Mouse (Mus musculus) heart, embryonic 10.5 days (tissue): ENCODE measurements around the gene Tex261. TPM values are rescaled to one million over a fixed set of nuclear protein-coding genes. Genes with fewer than 3 reads are reported as not detected.
A peak's percentile ranks its signal among the peaks of the same experiment; 100 is the strongest.

Experiments used
- DNase-seq: peaks from one replicate; pipeline ENCODE4 v3.0.0-alpha.2; 2017; ENCODE audit warnings: low spot score
- H3K27ac ChIP-seq: fragments of 300-500 bp; sonication (generic); 2 replicates; pipeline ENCODE4 v1.5.1; 2016; ENCODE audit warnings: mild to moderate bottlenecking
- H3K27me3 ChIP-seq: fragments of 300-500 bp; sonication (generic); 2 replicates; pipeline ENCODE4 v1.6.1; 2016; ENCODE audit warnings: mild to moderate bottlenecking; ENCODE audit not compliant: poor library complexity, insufficient read depth, severe bottlenecking
- H3K36me3 ChIP-seq: fragments of 300-500 bp; sonication (generic); 2 replicates; pipeline ENCODE4 v1.6.1; 2016; ENCODE audit warnings: mild to moderate bottlenecking, moderate library complexity
- H3K4me1 ChIP-seq: fragments of 300-500 bp; sonication (generic); 2 replicates; pipeline ENCODE4 v1.6.1; 2016; ENCODE audit warnings: mild to moderate bottlenecking
- H3K4me3 ChIP-seq: fragments of 300-500 bp; sonication (generic); 2 replicates; pipeline ENCODE4 v1.5.1; 2016; ENCODE audit warnings: mild to moderate bottlenecking, moderate library complexity
- H3K9me3 ChIP-seq: fragments of 300-500 bp; sonication (generic); 2 replicates; pipeline ENCODE4 v1.6.1; 2016; ENCODE audit warnings: mild to moderate bottlenecking, moderate library complexity
- WGBS: fragments of 180-500 bp; shearing (Covaris S2); methylation state at CpG from one replicate; pipeline ENCODE4 v1.1.7; 2016; 5-methylcytosine and 5-hydroxymethylcytosine counted together
- polyA plus RNA-seq: library from polyadenylated mRNA; unstranded; fragments of >200 nt; fragmentation: Nextera tagmentation; extraction: Ambion mirVana; gene quantifications from 2 replicates; pipeline ENCODE4 v1.2.1, GENCODE M21; 2016

Gene Tex261
- polyA plus RNA-seq, 1 experiment from 2014 or later: 88.7 TPM

- peaks cover 8% of the 10 kb centered on the region for H3K4me1 ChIP-seq
- H3K4me3 ChIP-seq: no peak overlapping the region
- H3K9me3 ChIP-seq: no peaks in the 10 kb centered on the region
- no peak for DNase-seq
- H3K36me3 ChIP-seq: no peaks in the 10 kb centered on the region
- WGBS: 70% methylated on average over 3 of the region's 3 CpGs
- peaks cover 9% of the 10 kb centered on the region; the same call in 1 of the 2 replicates for H3K27me3 ChIP-seq
- H3K27ac ChIP-seq: no peak overlapping the region
Observed at GRCm38 (mm10) chr6:83786426-83786825, 10.8 kb upstream of the Tex261 start.

GRCm38 (mm10) chr6:83779026-83779425, 3.4 kb upstream of the Tex261 start:
- H3K9me3 ChIP-seq: no peaks in the 10 kb centered on the region
- H3K36me3 ChIP-seq: no peaks in the 10 kb centered on the region
- peaks cover 10% of the 10 kb centered on the region for H3K4me1 ChIP-seq
- no peak overlapping the region for H3K4me3 ChIP-seq
- WGBS: 6% methylated on average over 5 of the region's 5 CpGs
- no peak overlapping the region for H3K27ac ChIP-seq
- H3K27me3 ChIP-seq: no peaks in the 10 kb centered on the region
- DNase-seq: no peak

GRCm38 (mm10) chr6:83778306-83778705, 2.7 kb upstream of the Tex261 start:
- no peak for DNase-seq
- peaks cover 3% of the 10 kb centered on the region for H3K36me3 ChIP-seq
- H3K4me1 ChIP-seq: peaks cover 11% of the 10 kb centered on the region
- WGBS: 84% methylated on average over 7 of the region's 7 CpGs
- no peaks in the 10 kb centered on the region for H3K27me3 ChIP-seq
- H3K9me3 ChIP-seq: no peaks in the 10 kb centered on the region
- no peak overlapping the region for H3K4me3 ChIP-seq
- no peak overlapping the region for H3K27ac ChIP-seq

GRCm38 (mm10) chr6:83774781-83775563, 641 bp downstream of the Tex261 start:
- H3K27me3 ChIP-seq: no peaks in the 10 kb centered on the region
- H3K9me3 ChIP-seq: no peaks in the 10 kb centered on the region
- peaks cover 35% of the 10 kb centered on the region for H3K36me3 ChIP-seq
- H3K4me1 ChIP-seq: peaks cover 11% of the 10 kb centered on the region
- DNase-seq: no peak
- peak overlapping the region; percentile 95 for H3K27ac ChIP-seq
- peak overlapping the region; percentile 96 for H3K4me3 ChIP-seq
- WGBS: 1% methylated on average over 14 of the region's 14 CpGs

GRCm38 (mm10) chr6:83774126-83774525, 1.5 kb downstream of the Tex261 start:
- Histone ChIP-seq H3K4me1 (peaks cover 11% of the 10 kb centered on the region), H3K9me3 (no peaks in the 10 kb centered on the region), H3K36me3 (peaks cover 44% of the 10 kb centered on the region), H3K4me3 (peak overlapping the region; percentile 96), H3K27ac (peak overlapping the region; percentile 95; the same call in 1 of the 2 replicates), H3K27me3 (no peaks in the 10 kb centered on the region)
- DNase-seq: no peak
- 65% methylated on average over 9 of the region's 9 CpGs for WGBS

- Histone ChIP-seq H3K9me3 (no peaks in the 10 kb centered on the region), H3K36me3 (peaks cover 60% of the 10 kb centered on the region), H3K4me3 (no peak overlapping the region), H3K27ac (no peak overlapping the region), H3K27me3 (peaks cover 20% of the 10 kb centered on the region), H3K4me1 (peaks cover 10% of the 10 kb centered on the region)
- no peak for DNase-seq
- WGBS: 69% methylated on average over 5 of the region's 5 CpGs
Observed at GRCm38 (mm10) chr6:83768485-83768884, 7.1 kb downstream of the Tex261 start.

- no peak overlapping the region for H3K27ac ChIP-seq
- no peaks in the 10 kb centered on the region for H3K9me3 ChIP-seq
- DNase-seq: no peak
- peaks cover 35% of the 10 kb centered on the region for H3K27me3 ChIP-seq
- 50% methylated on average over 3 of the region's 3 CpGs for WGBS
- peaks cover 45% of the 10 kb centered on the region for H3K36me3 ChIP-seq
- H3K4me1 ChIP-seq: peaks cover 22% of the 10 kb centered on the region
- no peak overlapping the region for H3K4me3 ChIP-seq
Observed at GRCm38 (mm10) chr6:83766982-83767381, 8.6 kb downstream of the Tex261 start.

GRCm38 (mm10) chr6:83762880-83763431, 12.7 kb downstream of the Tex261 start:
- no peak for DNase-seq
- Histone ChIP-seq H3K9me3 (no peaks in the 10 kb centered on the region), H3K27me3 (peaks cover 75% of the 10 kb centered on the region), H3K27ac (0 out of 2 replicates have a peak overlapping the region, but pooled peaks have one; percentile 25), H3K36me3 (0 out of 2 replicates have a peak, but pooled peaks cover 6% of the 10 kb centered on the region), H3K4me3 (peak overlapping the region; percentile 61), H3K4me1 (peaks cover 30% of the 10 kb centered on the region)
- 2% methylated on average over 35 of the region's 35 CpGs for WGBS

GRCm38 (mm10) chr6:83762344-83762743, 13.3 kb downstream of the Tex261 start, which contains the start of gene Ankrd53:
TSS of gene Ankrd53 (plus strand) at chr6:83762644.
- Histone ChIP-seq H3K36me3 (no peaks in the 10 kb centered on the region), H3K27ac (0 out of 2 replicates have a peak within 1 kb of the TSS, but pooled peaks have one; percentile 25), H3K4me3 (peak within 1 kb of the TSS; percentile 61), H3K4me1 (peaks cover 31% of the 10 kb centered on the region), H3K27me3 (peaks cover 81% of the 10 kb centered on the region), H3K9me3 (no peaks in the 10 kb centered on the region)
- DNase-seq: no peak
- WGBS: 25% methylated on average over 6 of the region's 6 CpGs

GRCm38 (mm10) chr6:83756051-83756450, 19.6 kb downstream of the Tex261 start:
- no peak for DNase-seq
- H3K4me3 ChIP-seq: no peak overlapping the region
- H3K27me3 ChIP-seq: peaks cover 99% of the 10 kb centered on the region
- H3K27ac ChIP-seq: no peak overlapping the region
- no peaks in the 10 kb centered on the region for H3K36me3 ChIP-seq
- H3K9me3 ChIP-seq: no peaks in the 10 kb centered on the region
- 68% methylated on average over 9 of the region's 9 CpGs for WGBS
- H3K4me1 ChIP-seq: peaks cover 8% of the 10 kb centered on the region; the same call in 1 of the 2 replicates

- DNase-seq: no peak
- Histone ChIP-seq H3K4me3 (peak overlapping the region; percentile 22; the same call in 1 of the 2 replicates), H3K27ac (no peak overlapping the region), H3K9me3 (no peaks in the 10 kb centered on the region), H3K27me3 (peaks cover 95% of the 10 kb centered on the region), H3K4me1 (peaks cover 10% of the 10 kb centered on the region; the same call in 1 of the 2 replicates), H3K36me3 (no peaks in the 10 kb centered on the region)
- WGBS: 11% methylated on average over 11 of the region's 11 CpGs
Observed at GRCm38 (mm10) chr6:83750171-83750684, 25.4 kb downstream of the Tex261 start.

- Histone ChIP-seq H3K9me3 (no peaks in the 10 kb centered on the region), H3K36me3 (no peaks in the 10 kb centered on the region), H3K4me1 (peaks cover 10% of the 10 kb centered on the region; the same call in 1 of the 2 replicates), H3K27ac (no peak overlapping the region), H3K27me3 (peaks cover 95% of the 10 kb centered on the region), H3K4me3 (no peak overlapping the region)
- 57% methylated on average over 3 of the region's 3 CpGs for WGBS
- no peak for DNase-seq
Observed at GRCm38 (mm10) chr6:83749286-83749685, 26.3 kb downstream of the Tex261 start.

- no peaks in the 10 kb centered on the region for H3K36me3 ChIP-seq
- no peaks in the 10 kb centered on the region for H3K9me3 ChIP-seq
- WGBS: 64% methylated on average over 2 of the region's 2 CpGs
- no peak for DNase-seq
- peaks cover 10% of the 10 kb centered on the region; the same call in 1 of the 2 replicates for H3K4me1 ChIP-seq
- no peak overlapping the region for H3K27ac ChIP-seq
- peaks cover 82% of the 10 kb centered on the region for H3K27me3 ChIP-seq
- H3K4me3 ChIP-seq: no peak overlapping the region
Observed at GRCm38 (mm10) chr6:83745466-83745865, 30.1 kb downstream of the Tex261 start.
